Mouse (Mus musculus) gastrocnemius, postnatal 25 days (tissue): ENCODE data around the gene BC049352. TPM values are rescaled to one million over a fixed set of nuclear protein-coding genes. Genes with fewer than 3 reads are reported as not detected.

Experiments used
- DNase-seq: peaks from one replicate; pipeline ENCODE4 v3.0.0; 2022
- total RNA-seq, 2 experiments: library from RNA; stranded (reverse); gene quantifications; 1 replicate in 1 of 2; 2 replicates in 1 of 2; pipeline ENCODE4 v1.2.3; 2021

Gene BC049352
- total RNA-seq, 2 experiments from 2014 or later = 1.7 to 1.9 TPM

GRCm38 (mm10) chr9:45250306-45250705, 68.5 kb downstream of the BC049352 start:
- DNase-seq = no peak

- no peak for DNase-seq
These were observed 69.5 kb downstream of the BC049352 start for GRCm38 (mm10) chr9:45251281-45251680.

- DNase-seq = no peak
These were observed 70.2 kb downstream of the BC049352 start for GRCm38 (mm10) chr9:45251990-45252389.

- no peak for DNase-seq
These were observed 70.6 kb downstream of the BC049352 start for GRCm38 (mm10) chr9:45252395-45252794.

- no peak for DNase-seq
These were observed 72.2 kb downstream of the BC049352 start for GRCm38 (mm10) chr9:45254021-45254420.

GRCm38 (mm10) chr9:45254605-45255004, 72.8 kb downstream of the BC049352 start:
- no peak for DNase-seq

GRCm38 (mm10) chr9:45255431-45255830, 73.6 kb downstream of the BC049352 start:
- DNase-seq = no peak

GRCm38 (mm10) chr9:45255967-45256366, 74.2 kb downstream of the BC049352 start:
- DNase-seq = no peak

GRCm38 (mm10) chr9:45259065-45259464, 77.3 kb downstream of the BC049352 start:
- no peak for DNase-seq

GRCm38 (mm10) chr9:45261466-45261865, 79.7 kb downstream of the BC049352 start:
- peak; percentile 30 for DNase-seq

- no peak for DNase-seq
These were observed 80.1 kb downstream of the BC049352 start for GRCm38 (mm10) chr9:45261872-45262271.

- DNase-seq = no peak
These were observed 85.3 kb downstream of the BC049352 start for GRCm38 (mm10) chr9:45267099-45267498.

- DNase-seq = no peak
These were observed 86.3 kb downstream of the BC049352 start for GRCm38 (mm10) chr9:45268079-45268478.

GRCm38 (mm10) chr9:45268597-45269325, 87.0 kb downstream of the BC049352 start, which contains the start of gene Il10ra:
Il10ra (minus strand) TSS chr9:45269149.
- DNase-seq = peak; percentile 31

GRCm38 (mm10) chr9:45272213-45272612, 90.4 kb downstream of the BC049352 start:
- no peak for DNase-seq

- no peak for DNase-seq
These were observed 92.4 kb downstream of the BC049352 start for GRCm38 (mm10) chr9:45274218-45274617.

GRCm38 (mm10) chr9:45274635-45275034, 92.8 kb downstream of the BC049352 start:
- DNase-seq = no peak

- DNase-seq = no peak
These were observed 98.3 kb downstream of the BC049352 start for GRCm38 (mm10) chr9:45280059-45280458.

- no peak for DNase-seq
These were observed 99.1 kb downstream of the BC049352 start for GRCm38 (mm10) chr9:45280891-45281290.

GRCm38 (mm10) chr9:45282466-45282865, 100.7 kb downstream of the BC049352 start:
- no peak for DNase-seq

- no peak for DNase-seq
These were observed 109.8 kb downstream of the BC049352 start for GRCm38 (mm10) chr9:45291481-45292168.

GRCm38 (mm10) chr9:45294210-45295011, 112.6 kb downstream of the BC049352 start:
- DNase-seq = no peak
